Mouse (Mus musculus): ENCODE data around the gene Cd276.

The Cd276 gene

GRCm38 (mm10) chr9:58552083-58552482 lies 3.2 kb downstream of the Cd276 start:
- in situ Hi-C loops (cut with MseI, MboI) = no loop called here

- in situ Hi-C loops (cut with MseI, MboI) = no loop called here
Observed at GRCm38 (mm10) chr9:58550928-58551327, 4.3 kb downstream of the Cd276 start.

- in situ Hi-C loops (cut with MseI, MboI) = no loop called here
Observed at GRCm38 (mm10) chr9:58549694-58550093, 5.5 kb downstream of the Cd276 start.

GRCm38 (mm10) chr9:58548897-58549296 lies 6.3 kb downstream of the Cd276 start:
- in situ Hi-C loops (cut with MseI, MboI) = no loop called here

- in situ Hi-C loops (cut with MseI, MboI) = no loop called here
Observed at GRCm38 (mm10) chr9:58546630-58547360, 8.4 kb downstream of the Cd276 start.

- in situ Hi-C loops (cut with MseI, MboI) = no loop called here
Observed at GRCm38 (mm10) chr9:58545428-58545827, 9.8 kb downstream of the Cd276 start.

- in situ Hi-C loops (cut with MseI, MboI) = loop anchor here in 1 of 2 experiments (5.0 kb wide), 1 partner anchor 32 kb away; no protein-coding TSS in a partner anchor
Observed at GRCm38 (mm10) chr9:58544879-58545324, 10.3 kb downstream of the Cd276 start.

GRCm38 (mm10) chr9:58541895-58542338 lies 13.3 kb downstream of the Cd276 start:
- in situ Hi-C loops (cut with MseI, MboI) = loop anchor here in 1 of 2 experiments (5.0 kb wide), 1 partner anchor 35 kb away; no protein-coding TSS in a partner anchor

- in situ Hi-C loops (cut with MseI, MboI) = loop anchor here in 1 of 2 experiments (5.0 kb wide), 1 partner anchor 37 kb away; no protein-coding TSS in a partner anchor
Observed at GRCm38 (mm10) chr9:58539886-58540285, 15.4 kb downstream of the Cd276 start.

GRCm38 (mm10) chr9:58537774-58538173 lies 17.5 kb downstream of the Cd276 start:
- in situ Hi-C loops (cut with MseI, MboI) = no loop called here

GRCm38 (mm10) chr9:58535447-58536134 lies 19.6 kb downstream of the Cd276 start:
- in situ Hi-C loops (cut with MseI, MboI) = no loop called here

- in situ Hi-C loops (cut with MseI, MboI) = no loop called here
Observed at GRCm38 (mm10) chr9:58534766-58535165, 20.5 kb downstream of the Cd276 start.

- in situ Hi-C loops (cut with MseI, MboI) = no loop called here
Observed at GRCm38 (mm10) chr9:58533322-58533721, 21.9 kb downstream of the Cd276 start.

- in situ Hi-C loops (cut with MseI, MboI) = no loop called here
Observed at GRCm38 (mm10) chr9:58532236-58532635, 23.0 kb downstream of the Cd276 start.

GRCm38 (mm10) chr9:58530407-58530806 lies 24.8 kb downstream of the Cd276 start:
- in situ Hi-C loops (cut with MseI, MboI) = no loop called here

GRCm38 (mm10) chr9:58527841-58528240 lies 27.4 kb downstream of the Cd276 start:
- in situ Hi-C loops (cut with MseI, MboI) = no loop called here

GRCm38 (mm10) chr9:58525108-58525507 lies 30.1 kb downstream of the Cd276 start:
- in situ Hi-C loops (cut with MseI, MboI) = no loop called here

GRCm38 (mm10) chr9:58521883-58522423 lies 33.3 kb downstream of the Cd276 start:
- in situ Hi-C loops (cut with MseI, MboI) = no loop called here

- in situ Hi-C loops (cut with MseI, MboI) = no loop called here
Observed at GRCm38 (mm10) chr9:58520816-58521581, 34.2 kb downstream of the Cd276 start.

GRCm38 (mm10) chr9:58519953-58520352 lies 35.3 kb downstream of the Cd276 start:
- in situ Hi-C loops (cut with MseI, MboI) = no loop called here

- in situ Hi-C loops (cut with MseI, MboI) = no loop called here
Observed at GRCm38 (mm10) chr9:58517866-58518750, 37.1 kb downstream of the Cd276 start.

Data from mouse trophoblast stem cell (cell line).